Mouse (Mus musculus) frontal cortex, postnatal 25 days (tissue): Measurements from ENCODE around the gene Fkbp14.
A peak's percentile ranks its signal among the peaks of the same experiment; 100 is the strongest.

ENCODE experiments used
- DNase-seq, 2 experiments: peaks; one replicate each; pipeline ENCODE4 v3.0.0; 2022; ENCODE audit warnings: low spot score in 2 of 2

The Fkbp14 gene

DNA sequence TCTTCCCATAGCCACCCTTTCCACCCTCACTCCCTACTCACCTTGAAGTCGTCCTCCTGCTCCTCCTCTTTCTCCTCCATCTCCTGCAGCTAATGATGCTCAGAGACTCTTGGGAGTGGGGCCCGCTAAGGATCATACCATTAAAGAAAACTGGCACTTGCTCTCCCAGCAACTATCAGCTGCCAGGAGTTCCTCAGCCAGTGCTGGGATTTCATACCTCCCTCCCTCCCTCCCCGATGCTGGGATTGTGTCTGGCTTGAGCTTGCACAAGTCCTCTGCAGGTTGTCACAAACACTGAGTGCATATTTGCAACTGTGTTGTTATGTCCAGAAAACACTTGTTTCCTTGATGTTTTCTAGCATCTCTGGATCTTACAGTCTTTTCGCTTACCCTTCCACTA is at the start of gene Fkbp14:
TSS of gene Fkbp14 (minus strand) at position 101 of the 400 bp plus-strand sequence.
- no peak for DNase-seq

GRCm38 (mm10) chr6:54643181-54643580 is 46.1 kb upstream of the Fkbp14 start:
- no peak for DNase-seq

GRCm38 (mm10) chr6:54641953-54642352 is 44.8 kb upstream of the Fkbp14 start:
- DNase-seq = no peak

- no peak for DNase-seq
Measured at GRCm38 (mm10) chr6:54639877-54640276, 42.8 kb upstream of the Fkbp14 start.

DNA sequence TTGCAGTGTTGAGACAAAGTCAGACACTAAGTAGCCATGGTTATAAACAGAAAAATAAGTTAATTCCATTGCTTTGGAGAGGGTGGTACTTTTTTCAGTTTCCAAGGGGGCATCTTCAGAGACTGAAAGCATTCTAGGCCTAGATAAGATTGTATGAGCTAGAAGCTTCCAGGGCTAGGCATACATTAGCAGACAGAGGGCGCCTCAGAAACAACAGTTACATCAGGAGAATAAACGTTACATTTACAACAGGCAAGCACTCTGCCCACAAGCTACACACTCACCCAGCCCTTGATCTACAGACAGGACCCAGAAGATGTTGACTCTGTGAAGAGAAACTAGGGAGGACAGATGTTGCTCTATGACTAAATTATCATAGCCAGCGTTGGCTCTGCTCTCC is 34.4 kb upstream of the Fkbp14 start:
- DNase-seq = no peak

DNA sequence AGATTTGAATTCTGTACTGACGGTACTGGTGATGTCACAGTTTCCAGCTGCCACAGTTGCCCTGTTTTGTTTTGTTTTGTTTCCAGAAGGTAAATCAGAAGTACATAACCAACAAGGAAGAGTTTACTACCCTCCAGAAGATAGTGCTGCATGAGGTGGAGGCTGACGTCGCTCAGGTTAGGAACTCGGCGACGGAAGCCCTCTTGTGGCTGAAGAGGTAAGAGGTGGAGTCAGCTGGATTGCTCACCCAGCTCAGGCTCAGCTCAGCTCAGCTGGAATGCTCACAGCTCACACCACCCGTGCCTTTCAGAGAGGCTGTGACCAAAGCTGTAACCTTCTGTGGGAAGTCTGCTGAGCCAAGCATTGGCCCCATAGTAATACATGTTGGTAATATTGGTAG is 32.6 kb upstream of the Fkbp14 start:
- no peak for DNase-seq

DNA sequence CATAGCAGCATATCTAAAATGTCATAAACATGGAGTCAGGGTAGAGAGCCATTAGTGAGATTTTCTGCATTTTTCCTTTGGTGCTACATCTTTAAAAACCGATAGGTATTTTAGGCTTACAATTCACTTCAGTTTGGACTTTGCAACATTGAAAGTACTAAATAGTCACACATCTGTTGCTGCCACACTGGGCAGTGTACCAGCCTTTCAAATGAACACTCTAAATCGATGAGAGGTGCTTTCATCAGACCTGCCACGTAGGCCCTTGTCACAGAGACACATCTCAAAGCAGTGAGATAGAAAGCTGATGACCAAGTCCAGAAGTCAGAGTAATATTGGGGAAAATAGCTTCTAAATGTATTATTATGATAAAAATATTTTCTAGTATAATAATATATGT is 31.3 kb upstream of the Fkbp14 start:
- no peak for DNase-seq

- no peak for DNase-seq
Measured at GRCm38 (mm10) chr6:54620357-54620756, 23.2 kb upstream of the Fkbp14 start.

- DNase-seq = no peak
Measured at GRCm38 (mm10) chr6:54619530-54619929, 22.4 kb upstream of the Fkbp14 start.

GRCm38 (mm10) chr6:54617363-54617762 is 20.3 kb upstream of the Fkbp14 start:
- DNase-seq = no peak

GRCm38 (mm10) chr6:54606241-54606640 is 9.1 kb upstream of the Fkbp14 start:
- DNase-seq = no peak

- DNase-seq = no peak
Measured at GRCm38 (mm10) chr6:54604001-54604715, 7.0 kb upstream of the Fkbp14 start.

GRCm38 (mm10) chr6:54602891-54603290 is 5.8 kb upstream of the Fkbp14 start:
- no peak for DNase-seq

GRCm38 (mm10) chr6:54600681-54601347 is 3.7 kb upstream of the Fkbp14 start:
- no peak for DNase-seq

GRCm38 (mm10) chr6:54597711-54598110 is 603 bp upstream of the Fkbp14 start:
- DNase-seq = no peak

DNA sequence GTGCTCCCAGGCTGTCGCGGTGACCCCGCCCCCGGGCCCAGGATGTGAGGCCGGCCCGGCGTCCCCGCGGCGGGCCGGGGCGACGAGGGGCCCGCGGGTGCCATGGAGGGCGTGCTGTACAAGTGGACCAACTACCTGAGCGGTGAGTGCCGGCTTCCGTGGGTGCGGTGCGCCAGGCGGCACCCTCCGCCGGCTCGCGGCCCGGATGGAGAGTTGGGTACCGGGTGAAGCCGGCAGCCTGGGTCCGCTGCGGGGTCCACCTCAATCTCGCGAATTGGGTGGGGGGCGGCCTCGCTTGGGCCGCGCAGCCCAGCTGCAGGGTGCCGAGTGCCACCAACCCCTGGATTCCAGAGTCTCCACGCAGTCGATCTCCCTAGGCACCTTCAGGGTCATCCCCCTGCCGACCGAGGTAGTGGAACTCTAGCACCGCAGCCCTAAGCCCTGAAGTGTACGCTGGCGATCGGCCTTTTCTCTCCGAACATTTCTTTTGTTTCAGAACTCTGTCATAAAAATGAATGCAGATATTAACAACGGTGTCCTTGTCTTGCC is 1.7 kb downstream of the Fkbp14 start:
- peak in 1 of 2 experiments; percentile 8 for DNase-seq

- DNase-seq = peak; percentile 78 to 81
Measured at GRCm38 (mm10) chr6:54594469-54595329, 2.4 kb downstream of the Fkbp14 start, which contains the start of gene Plekha8. Gene Plekha8, plus strand, starts transcription at chr6:54595111.

GRCm38 (mm10) chr6:54593766-54594468 is 3.2 kb downstream of the Fkbp14 start:
- no peak for DNase-seq

- DNase-seq = peak; percentile 89 to 90
Measured at GRCm38 (mm10) chr6:54592938-54593535, 4.1 kb downstream of the Fkbp14 start.

DNA sequence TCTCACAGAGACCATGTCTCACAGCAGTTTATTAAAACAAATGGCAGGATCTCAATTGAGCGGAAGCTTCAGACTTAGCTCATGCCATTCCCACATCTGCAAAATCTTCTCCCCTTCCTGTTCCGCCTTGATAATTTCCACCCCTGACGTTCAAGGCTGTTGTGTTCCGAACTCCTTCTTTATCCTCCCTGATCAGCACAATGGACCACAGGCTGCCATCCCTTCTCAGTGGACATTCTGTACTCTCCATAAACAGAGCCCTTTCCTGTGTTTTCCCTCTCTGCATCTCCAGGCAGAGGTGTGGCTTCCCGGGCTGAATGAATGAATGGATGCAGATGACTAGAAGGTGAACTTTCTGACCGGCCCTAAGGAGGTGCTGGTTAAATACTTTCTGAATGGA is 5.3 kb downstream of the Fkbp14 start:
- DNase-seq = no peak

DNA sequence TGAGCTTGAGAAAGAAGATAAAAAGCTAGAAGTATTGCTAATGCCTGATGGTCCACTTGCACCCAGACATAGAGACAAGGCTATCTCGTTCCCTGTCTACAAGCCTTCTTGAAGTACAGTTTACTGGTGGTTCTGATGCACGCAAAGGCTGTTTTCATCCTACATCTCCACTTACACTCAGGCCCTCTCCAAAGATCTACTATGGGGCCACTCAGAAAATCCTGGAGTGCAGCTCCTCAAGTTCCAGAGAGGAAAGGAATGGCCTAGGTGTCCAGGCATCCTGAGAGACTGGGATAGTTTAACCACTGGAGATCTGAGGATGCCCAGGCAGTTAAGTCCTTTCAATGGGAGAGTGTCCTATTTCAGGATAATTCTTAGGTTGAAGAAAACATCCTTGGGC is 6.4 kb downstream of the Fkbp14 start:
- DNase-seq = no peak
